ENCODE assay signal across 8 mouse cellular contexts in the genomic region with DNA sequence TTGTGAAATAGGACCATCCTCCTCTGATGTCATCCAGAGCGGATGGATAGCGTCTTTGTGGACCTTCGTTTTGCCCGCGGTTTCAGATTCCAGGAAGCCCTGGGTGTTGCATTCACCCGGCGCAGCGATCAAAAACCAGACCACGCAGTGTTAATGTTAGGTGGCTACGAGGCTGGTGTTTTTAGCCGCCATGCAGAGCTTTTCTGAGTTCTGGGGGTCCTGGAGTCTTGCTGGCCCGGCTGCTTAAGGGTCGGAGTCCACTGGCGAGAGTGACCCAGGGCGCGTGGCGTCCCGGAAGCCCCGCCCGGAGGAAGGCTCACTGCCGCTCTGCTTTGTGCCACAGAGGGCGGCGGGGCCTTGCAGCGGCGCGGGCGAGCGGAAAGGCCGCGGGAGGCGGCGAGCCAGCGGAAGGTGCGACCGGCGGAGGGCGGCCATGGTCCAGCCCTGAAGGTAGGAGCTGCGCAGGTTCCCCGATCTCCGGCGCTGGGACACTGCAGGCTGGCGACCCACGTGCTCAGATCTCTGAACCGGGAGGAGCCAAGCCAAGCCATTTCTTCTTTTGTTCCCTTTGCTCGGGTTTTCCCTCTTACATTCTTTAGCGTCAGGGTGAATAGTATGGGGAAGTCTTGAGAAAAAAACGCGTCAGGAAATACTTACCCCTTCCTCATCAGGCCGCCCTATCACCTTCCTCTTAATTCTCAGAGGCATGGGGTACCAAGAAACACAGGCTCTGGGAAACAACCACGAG. TPM values are rescaled to one million over a fixed set of nuclear protein-coding genes. Genes with fewer than 3 reads are reported as not detected.
A peak's percentile ranks its signal among the peaks of the same experiment; 100 is the strongest.
DNase-seq lines count a peak whose midpoint lies in the region; ATAC-seq and TF ChIP-seq lines count a peak whose summit lies in the region.

No protein-coding gene starts in this region.

- H3K27ac ChIP-seq in CH12.LX (ENCODE audit: insufficient read depth, low read depth) = peak overlapping the region; percentile 49
- H3K27ac ChIP-seq in brown adipose tissue, adult 24 weeks (replicated peaks; ENCODE audit: low read depth, low read length) = peak overlapping the region; percentile 79
- H3K27ac ChIP-seq in heart, embryonic 14.5 days (replicated peaks in 1 of 2; ENCODE audit: control insufficient read depth in 1 of 2, insufficient read depth in 1 of 2, low read depth in 2 of 2, low read length in 2 of 2) = peak overlapping the region; percentile 86 to 96
- peak overlapping the region; percentile 93 for H3K27ac ChIP-seq in kidney, postnatal 0 days
- peak overlapping the region; percentile 97 for H3K27ac ChIP-seq in liver, postnatal 0 days (ENCODE audit: low read depth)
- H3K27ac ChIP-seq in neural tube, embryonic 12.5 days = peak overlapping the region; percentile 87
- H3K27ac ChIP-seq in stomach, embryonic 16.5 days (ENCODE audit: low read length) = peak overlapping the region; percentile 96

- TF ChIP-seq RAD21 in CH12.LX (IDR thresholded peaks at IDR 0.05; ENCODE audit: low read depth, low read length) = no peak; the same call in 1 of the 2 replicates

- no peaks in the 10 kb centered on the region for H3K27me3 ChIP-seq in CH12.LX (replicated peaks)
- no peaks in the 10 kb centered on the region for H3K27me3 ChIP-seq in erythroblast, embryonic 14.5 days (ENCODE audit: control insufficient read depth)
- no peaks in the 10 kb centered on the region for H3K27me3 ChIP-seq in heart, embryonic 14.5 days (ENCODE audit: control insufficient read depth, insufficient read depth, low read length)
- no peaks in the 10 kb centered on the region for H3K27me3 ChIP-seq in kidney, postnatal 0 days (ENCODE audit: insufficient read depth, low read length)
- no peaks in the 10 kb centered on the region for H3K27me3 ChIP-seq in liver, postnatal 0 days (ENCODE audit: insufficient read depth, low read length)
- no peaks in the 10 kb centered on the region for H3K27me3 ChIP-seq in neural tube, embryonic 12.5 days (replicated peaks)
- H3K27me3 ChIP-seq in stomach, embryonic 16.5 days (ENCODE audit: control insufficient read depth, insufficient read depth, low read length) = no peaks in the 10 kb centered on the region

- no peak for TF ChIP-seq CTCF in CH12.LX (conservative IDR thresholded peaks at IDR 0.05 in 1 of 2, IDR thresholded peaks at IDR 0.05 in 1 of 2; ENCODE audit: low read depth in 2 of 2, low read length in 2 of 2)
- TF ChIP-seq CTCF in kidney, postnatal 0 days (IDR thresholded peaks at IDR 0.05; ENCODE audit: low read depth) = no peak
- TF ChIP-seq CTCF in liver, postnatal 0 days (IDR thresholded peaks at IDR 0.05; ENCODE audit: low read depth) = 0 out of 2 replicates have a peak, but pooled peaks have one; percentile 12

- H3K4me1 ChIP-seq in CH12.LX (ENCODE audit: control insufficient read depth in 1 of 2, insufficient read depth in 2 of 2) = peaks cover 10 to 40% of the 10 kb centered on the region in 2 experiments
- peaks cover 5% of the 10 kb centered on the region for H3K4me1 ChIP-seq in brown adipose tissue, adult 24 weeks (ENCODE audit: control insufficient read depth, insufficient read depth, insufficient read length, low read length)
- H3K4me1 ChIP-seq in erythroblast, embryonic 14.5 days (ENCODE audit: control insufficient read depth) = peaks cover 67% of the 10 kb centered on the region
- H3K4me1 ChIP-seq in heart, embryonic 14.5 days (ENCODE audit: control insufficient read depth in 2 of 2, insufficient read depth in 2 of 2, low read length in 2 of 2) = peaks cover 12 to 24% of the 10 kb centered on the region in 2 experiments
- H3K4me1 ChIP-seq in kidney, postnatal 0 days (replicated peaks; ENCODE audit: insufficient read depth, low read length) = peaks cover 8% of the 10 kb centered on the region; the same call in 1 of the 2 replicates
- peaks cover 16% of the 10 kb centered on the region for H3K4me1 ChIP-seq in liver, postnatal 0 days (ENCODE audit: insufficient read depth)
- H3K4me1 ChIP-seq in neural tube, embryonic 12.5 days = peaks cover 23% of the 10 kb centered on the region
- peaks cover 22% of the 10 kb centered on the region for H3K4me1 ChIP-seq in stomach, embryonic 16.5 days (ENCODE audit: control insufficient read depth, insufficient read depth, low read length)

- H3K9ac ChIP-seq in CH12.LX (ENCODE audit: insufficient read depth, low read depth) = peak overlapping the region; percentile 85
- peak overlapping the region; percentile 87 for H3K9ac ChIP-seq in heart, embryonic 14.5 days (ENCODE audit: low read length)
- H3K9ac ChIP-seq in kidney, postnatal 0 days (ENCODE audit: low read depth, low read length) = peak overlapping the region; percentile 87
- H3K9ac ChIP-seq in liver, postnatal 0 days (replicated peaks) = peak overlapping the region; percentile 75
- peak overlapping the region; percentile 89 for H3K9ac ChIP-seq in neural tube, embryonic 12.5 days
- peak overlapping the region; percentile 90 for H3K9ac ChIP-seq in stomach, embryonic 16.5 days (ENCODE audit: low read length)

- H3K36me3 ChIP-seq in CH12.LX (replicated peaks in 1 of 2; ENCODE audit: control insufficient read depth in 1 of 2, insufficient read depth in 1 of 2, low read length in 1 of 2) = peaks cover 23 to 37% of the 10 kb centered on the region in 2 experiments
- peaks cover 38% of the 10 kb centered on the region for H3K36me3 ChIP-seq in erythroblast, embryonic 14.5 days (ENCODE audit: control insufficient read depth)
- H3K36me3 ChIP-seq in heart, embryonic 14.5 days (ENCODE audit: control insufficient read depth, insufficient read depth, low read length) = peaks cover 19% of the 10 kb centered on the region
- 0 out of 2 replicates have a peak, but pooled peaks cover 8% of the 10 kb centered on the region for H3K36me3 ChIP-seq in kidney, postnatal 0 days (ENCODE audit: insufficient read depth, low read length)
- H3K36me3 ChIP-seq in liver, postnatal 0 days (replicated peaks; ENCODE audit: insufficient read depth, low read length) = peaks cover 12% of the 10 kb centered on the region
- peaks cover 17% of the 10 kb centered on the region for H3K36me3 ChIP-seq in neural tube, embryonic 12.5 days
- H3K36me3 ChIP-seq in stomach, embryonic 16.5 days (ENCODE audit: control insufficient read depth, insufficient read depth, low read length) = peaks cover 3% of the 10 kb centered on the region; the same call in 1 of the 2 replicates

- peak; percentile 54 for DNase-seq in CH12.LX (ENCODE audit: extremely low read depth)
- DNase-seq in kidney, postnatal 0 days (ENCODE audit: low spot score) = peak; percentile 78
- peak; percentile 84 for DNase-seq in liver, postnatal 0 days

- H3K4me3 ChIP-seq in CH12.LX (replicated peaks in 1 of 3; ENCODE audit: low read depth in 2 of 3, low read length in 2 of 3, poor library complexity in 1 of 3) = peak overlapping the region; percentile 62 to 85 (median 81)
- peak overlapping the region; percentile 79 for H3K4me3 ChIP-seq in brown adipose tissue, adult 24 weeks (ENCODE audit: insufficient read depth, low read depth, low read length)
- H3K4me3 ChIP-seq in erythroblast, embryonic 14.5 days (replicated peaks) = peak overlapping the region; percentile 77
- H3K4me3 ChIP-seq in heart, embryonic 14.5 days (ENCODE audit: control insufficient read depth in 1 of 2, insufficient read depth in 1 of 2, low read depth in 1 of 2, low read length in 2 of 2) = peak overlapping the region; percentile 64 to 79
- H3K4me3 ChIP-seq in kidney, postnatal 0 days (replicated peaks; ENCODE audit: low read depth, low read length) = peak overlapping the region; percentile 79
- peak overlapping the region; percentile 86 for H3K4me3 ChIP-seq in liver, postnatal 0 days (ENCODE audit: low read depth, low read length)
- H3K4me3 ChIP-seq in neural tube, embryonic 12.5 days = peak overlapping the region; percentile 75
- peak overlapping the region; percentile 82 for H3K4me3 ChIP-seq in stomach, embryonic 16.5 days (replicated peaks; ENCODE audit: low read length)

- no peak for TF ChIP-seq EP300 in CH12.LX (IDR thresholded peaks at IDR 0.05; ENCODE audit: low read length)
- TF ChIP-seq EP300 in liver, postnatal 0 days (IDR thresholded peaks at IDR 0.05; ENCODE audit: low read depth) = no peak; the same call in 1 of the 2 replicates

- ATAC-seq in heart, embryonic 14.5 days (ENCODE audit: insufficient number of reproducible peaks, insufficient read depth, low FRiP score, low read depth) = peak; percentile 41
- ATAC-seq in kidney, postnatal 0 days (replicated peaks; ENCODE audit: low FRiP score, low read depth) = peak; percentile 65
- peak; percentile 54 for ATAC-seq in liver, postnatal 0 days
- peak; percentile 63 for ATAC-seq in neural tube, embryonic 12.5 days (ENCODE audit: low FRiP score, low read depth)
- ATAC-seq in stomach, embryonic 16.5 days (ENCODE audit: insufficient read depth, low FRiP score) = peak; percentile 61

- TF ChIP-seq POLR2A in CH12.LX (IDR thresholded peaks at IDR 0.05; ENCODE audit: low read depth, low read length) = peak; percentile 68

- WGBS in heart, embryonic 14.5 days = under 1% methylated on average over 48 of the region's 50 CpGs
- under 1% methylated on average over 50 of the region's 50 CpGs for WGBS in kidney, postnatal 0 days
- WGBS in liver, postnatal 0 days (ENCODE audit: insufficient replicate concordance) = under 1% methylated on average over 50 of the region's 50 CpGs
- WGBS in neural tube, embryonic 12.5 days = under 1% methylated on average over 50 of the region's 50 CpGs
- WGBS in stomach, embryonic 16.5 days = under 1% methylated on average over 49 of the region's 50 CpGs

- H3K4me2 ChIP-seq in CH12.LX (ENCODE audit: insufficient read depth, low read depth, poor library complexity, severe bottlenecking) = peak overlapping the region; percentile 77
- peak overlapping the region; percentile 86 for H3K4me2 ChIP-seq in heart, embryonic 14.5 days (ENCODE audit: low read length)
- H3K4me2 ChIP-seq in kidney, postnatal 0 days (ENCODE audit: low read length) = peak overlapping the region; percentile 83
- peak overlapping the region; percentile 75 for H3K4me2 ChIP-seq in liver, postnatal 0 days (ENCODE audit: low read depth, low read length)
- H3K4me2 ChIP-seq in neural tube, embryonic 12.5 days (replicated peaks) = peak overlapping the region; percentile 75
- H3K4me2 ChIP-seq in stomach, embryonic 16.5 days (ENCODE audit: low read depth, low read length) = peak overlapping the region; percentile 79

- H3K79me2 ChIP-seq in CH12.LX (replicated peaks; ENCODE audit: control insufficient read depth, extremely low read depth, insufficient read depth, poor library complexity, severe bottlenecking) = peaks cover 47% of the 10 kb centered on the region

- dilution Hi-C loops in CH12.LX (cut with MboI; ENCODE audit: extremely low pct_ligation_motif_present, extremely low pct_unique_long_range_greater_than_20kb, low sequenced_read_pairs) = no loop called here

- in situ Hi-C loops in CH12.LX (cut with MboI; ENCODE audit: low pct_ligation_motif_present, low pct_unique_long_range_greater_than_20kb, low sequenced_read_pairs) = no loop called here

- no peaks in the 10 kb centered on the region for H3K9me3 ChIP-seq in CH12.LX (replicated peaks; ENCODE audit: low read length)
- no peaks in the 10 kb centered on the region for H3K9me3 ChIP-seq in erythroblast, embryonic 14.5 days (ENCODE audit: control insufficient read depth, low read length)
- H3K9me3 ChIP-seq in heart, embryonic 14.5 days (ENCODE audit: control insufficient read depth, low read length) = no peaks in the 10 kb centered on the region
- no peaks in the 10 kb centered on the region for H3K9me3 ChIP-seq in kidney, postnatal 0 days (replicated peaks; ENCODE audit: low read length)
- no peaks in the 10 kb centered on the region for H3K9me3 ChIP-seq in liver, postnatal 0 days (ENCODE audit: low read length)
- no peaks in the 10 kb centered on the region for H3K9me3 ChIP-seq in neural tube, embryonic 12.5 days
- no peaks in the 10 kb centered on the region for H3K9me3 ChIP-seq in stomach, embryonic 16.5 days (replicated peaks; ENCODE audit: control insufficient read depth, low read length)

RNA-seq across cellular contexts. Expression of a gene that starts 6.1 kb away (rescaled TPM):
- total RNA-seq in CH12.LX (2012; rRNA removed) = 1.5 and 1.6 TPM in 2 replicates
- 1.4 and 1.7 TPM in 2 replicates for total RNA-seq in CH12.LX (2014; rRNA removed)
- polyA plus RNA-seq in CH12.LX (2012; ENCODE audit: insufficient read length, low read depth) = 3.5 and 4.0 TPM in 2 replicates
- not detected in 2 replicates for polyA plus RNA-seq in brown adipose tissue, adult 24 weeks (2012; ENCODE audit: insufficient read depth, insufficient read length, missing spikeins)
- polyA plus RNA-seq in erythroblast, embryonic 14.5 days (2012) = 0.13 and 0.26 TPM in 2 replicates
- 0.20 and 0.35 TPM in 2 replicates for polyA plus RNA-seq in heart, embryonic 14.5 days (2014; fragmentation: Nextera tagmentation; extraction: Ambion mirVana)
- polyA plus RNA-seq in kidney, postnatal 0 days (2015; fragmentation: Nextera tagmentation; extraction: Ambion mirVana) = 0.14 and 0.20 TPM in 2 replicates
- polyA plus RNA-seq in liver, postnatal 0 days (2015; fragmentation: Nextera tagmentation; extraction: Ambion mirVana) = 0.15 TPM in 1 of 2 replicates, not detected in the other
- 0.39 and 0.46 TPM in 2 replicates for polyA plus RNA-seq in neural tube, embryonic 12.5 days (2016; fragmentation: Nextera tagmentation; extraction: Ambion mirVana)
- polyA plus RNA-seq in stomach, embryonic 16.5 days (2015; fragmentation: Nextera tagmentation; extraction: Ambion mirVana) = 0.40 and 0.46 TPM in 2 replicates

RNA-seq across cellular contexts. Expression of a gene that starts 26.6 kb away (rescaled TPM):
- 92.1 and 106 TPM in 2 replicates for total RNA-seq in CH12.LX (2012; rRNA removed)
- total RNA-seq in CH12.LX (2014; rRNA removed) = 133 and 147 TPM in 2 replicates
- polyA plus RNA-seq in CH12.LX (2012; ENCODE audit: insufficient read length, low read depth) = 254 and 256 TPM in 2 replicates
- polyA plus RNA-seq in brown adipose tissue, adult 24 weeks (2012; ENCODE audit: insufficient read depth, insufficient read length, missing spikeins) = 44.0 and 50.3 TPM in 2 replicates
- 7.5 and 8.7 TPM in 2 replicates for polyA plus RNA-seq in erythroblast, embryonic 14.5 days (2012)
- polyA plus RNA-seq in heart, embryonic 14.5 days (2014; fragmentation: Nextera tagmentation; extraction: Ambion mirVana) = 71.3 and 74.3 TPM in 2 replicates
- polyA plus RNA-seq in kidney, postnatal 0 days (2015; fragmentation: Nextera tagmentation; extraction: Ambion mirVana) = 70.9 and 73.8 TPM in 2 replicates
- polyA plus RNA-seq in liver, postnatal 0 days (2015; fragmentation: Nextera tagmentation; extraction: Ambion mirVana) = 26.7 and 28.1 TPM in 2 replicates
- polyA plus RNA-seq in neural tube, embryonic 12.5 days (2016; fragmentation: Nextera tagmentation; extraction: Ambion mirVana) = 154 and 166 TPM in 2 replicates
- polyA plus RNA-seq in stomach, embryonic 16.5 days (2015; fragmentation: Nextera tagmentation; extraction: Ambion mirVana) = 77.4 and 79.4 TPM in 2 replicates

Comparison
In these comparisons a context has a peak if more than half of its experiments do, and no peak if none do; other contexts are left out.
1. Peak in every context shown above with its lines: DNase-seq, ATAC-seq, H3K4me3 ChIP-seq and H3K27ac ChIP-seq.